Mouse (Mus musculus): ENCODE data around the gene Cadm1. TPM values are rescaled to one million over a fixed set of nuclear protein-coding genes. Genes with fewer than 3 reads are reported as not detected.

The Cadm1 gene
- total RNA-seq, 2 experiments from 2014 or later, result 230 to 269 TPM

DNA sequence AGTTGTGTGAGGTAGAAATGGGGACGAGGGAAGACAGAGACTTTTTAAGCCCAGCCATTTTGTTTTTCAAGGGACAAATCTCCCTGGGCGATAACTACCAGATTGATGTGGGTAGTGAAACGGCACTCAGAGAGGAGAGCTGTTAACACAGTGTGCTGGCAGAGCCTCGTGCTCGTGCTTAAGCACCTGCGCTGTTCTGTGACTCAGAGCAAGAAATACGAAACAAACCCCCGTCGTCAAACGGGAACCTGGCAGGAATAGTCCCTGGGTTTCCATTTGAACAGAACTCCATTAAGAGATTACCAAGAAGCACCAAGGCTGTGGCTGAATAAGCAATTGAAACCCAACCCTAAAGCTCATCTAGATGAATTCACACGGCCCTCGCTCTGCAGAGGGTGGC lies 225.1 kb downstream of the Cadm1 start:
- peak; percentile 60 to 66 for DNase-seq (ENCODE audit: extremely low spot score in 1 of 2, low spot score in 2 of 2)
- no peak overlapping the region for H3K4me3 ChIP-seq
- H3K27ac ChIP-seq, result peak overlapping the region; percentile 88
- no peak for TF ChIP-seq CTCF (IDR thresholded peaks at IDR 0.05)
- intact Hi-C loops (cut with DNase I), result loop anchor here (5.0 kb wide), 1 partner anchor 38 kb away; no protein-coding TSS in a partner anchor

GRCm38 (mm10) chr9:47757798-47758197 lies 227.8 kb downstream of the Cadm1 start:
- no peak overlapping the region for H3K4me3 ChIP-seq
- intact Hi-C loops (cut with DNase I), result loop anchor here (5.0 kb wide), 1 partner anchor 40 kb away; no protein-coding TSS in a partner anchor
- no peak for TF ChIP-seq CTCF (IDR thresholded peaks at IDR 0.05)
- DNase-seq (ENCODE audit: extremely low spot score in 1 of 2, low spot score in 2 of 2), result no peak
- no peak overlapping the region for H3K27ac ChIP-seq

- no peak for DNase-seq (ENCODE audit: extremely low spot score in 1 of 2, low spot score in 2 of 2)
- TF ChIP-seq CTCF (IDR thresholded peaks at IDR 0.05), result no peak
- Histone ChIP-seq H3K27ac (peak overlapping the region; percentile 7; the same call in 1 of the 2 replicates), H3K4me3 (no peak overlapping the region)
- intact Hi-C loops (cut with DNase I), result loop anchor here (5.0 kb wide), 1 partner anchor 41 kb away; no protein-coding TSS in a partner anchor
Observed at GRCm38 (mm10) chr9:47758320-47758719, 228.3 kb downstream of the Cadm1 start.

DNA sequence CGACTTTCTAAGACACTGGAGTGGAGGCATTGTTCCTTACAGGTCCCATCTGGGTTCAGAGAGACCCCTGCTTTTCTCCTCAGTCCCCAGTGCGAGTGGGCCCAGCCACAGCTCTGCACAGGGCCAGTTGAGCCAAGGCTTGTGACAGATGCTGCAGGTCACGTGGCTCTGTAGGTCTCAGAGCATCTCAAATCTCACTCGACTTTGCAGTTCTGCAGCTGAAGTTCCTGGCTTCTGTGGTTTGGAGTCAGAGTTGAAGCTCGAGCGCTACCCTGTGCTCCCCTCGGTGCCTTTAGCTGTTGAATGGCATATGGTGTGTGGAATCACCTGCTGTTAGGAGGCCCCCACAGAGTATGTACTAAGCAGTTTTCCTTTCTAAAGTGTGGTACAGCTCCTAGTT lies 229.8 kb downstream of the Cadm1 start:
- Histone ChIP-seq H3K27ac (peak overlapping the region; percentile 85), H3K4me3 (no peak overlapping the region)
- no peak for TF ChIP-seq CTCF (IDR thresholded peaks at IDR 0.05)
- no peak for DNase-seq (ENCODE audit: extremely low spot score in 1 of 2, low spot score in 2 of 2)
- intact Hi-C loops (cut with DNase I), result loop anchor here (2.0 to 5.0 kb wide), 2 partner anchors 43 to 313 kb away; no protein-coding TSS in a partner anchor

- DNase-seq (ENCODE audit: extremely low spot score in 1 of 2, low spot score in 2 of 2), result no peak
- intact Hi-C loops (cut with DNase I), result loop anchor here (2.0 kb wide), 1 partner anchor 311 kb away; no protein-coding TSS in a partner anchor
- Histone ChIP-seq H3K27ac (peak overlapping the region; percentile 85), H3K4me3 (no peak overlapping the region)
- TF ChIP-seq CTCF (IDR thresholded peaks at IDR 0.05), result no peak
Observed at GRCm38 (mm10) chr9:47761601-47762000, 231.6 kb downstream of the Cadm1 start.

DNA sequence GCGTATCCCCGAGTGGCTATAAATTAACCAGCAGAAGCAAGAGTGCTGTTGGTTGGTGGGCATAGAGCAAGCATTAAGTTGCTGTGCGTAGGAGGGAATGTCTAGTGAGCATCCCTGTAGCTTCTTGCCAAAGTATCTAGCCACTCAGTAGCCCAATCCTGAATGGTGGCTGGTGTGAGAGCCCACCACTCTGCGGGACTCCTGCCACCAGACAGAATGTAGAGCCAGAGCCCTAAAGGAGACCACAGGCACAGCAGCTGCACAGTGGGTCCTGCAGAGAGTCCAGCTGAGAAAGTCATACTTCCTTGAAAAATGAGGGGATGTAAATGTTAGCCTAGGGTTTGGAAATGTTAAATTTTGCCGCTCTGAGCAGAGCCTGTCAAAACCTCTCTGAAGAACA lies 232.9 kb downstream of the Cadm1 start:
- intact Hi-C loops (cut with DNase I), result no loop called here
- TF ChIP-seq CTCF (IDR thresholded peaks at IDR 0.05), result no peak
- Histone ChIP-seq H3K4me3 (no peak overlapping the region), H3K27ac (no peak overlapping the region; the same call in 1 of the 2 replicates)
- no peak for DNase-seq (ENCODE audit: extremely low spot score in 1 of 2, low spot score in 2 of 2)

DNA sequence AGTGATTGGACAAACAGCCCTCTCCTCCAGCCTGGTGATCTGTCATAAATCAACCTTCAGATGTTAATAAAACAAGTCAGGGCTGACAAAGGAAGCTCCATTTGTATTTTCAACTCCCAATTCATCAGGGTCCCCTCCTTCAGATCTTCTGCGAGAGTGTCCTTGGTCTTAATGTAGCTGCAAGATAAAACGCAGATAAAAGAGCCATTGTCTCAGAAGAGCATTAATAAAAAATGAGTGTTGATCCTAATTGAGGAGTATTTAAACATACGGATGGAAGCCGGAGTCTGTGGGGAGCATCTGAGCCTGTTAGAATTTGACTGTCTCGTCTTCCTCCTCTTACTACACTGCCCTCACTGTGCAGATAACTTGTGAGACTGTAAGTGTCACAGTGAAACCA lies 234.9 kb downstream of the Cadm1 start:
- no peak overlapping the region for H3K27ac ChIP-seq
- intact Hi-C loops (cut with DNase I), result no loop called here
- H3K4me3 ChIP-seq, result no peak overlapping the region
- no peak for DNase-seq (ENCODE audit: extremely low spot score in 1 of 2, low spot score in 2 of 2)
- no peak for TF ChIP-seq CTCF (IDR thresholded peaks at IDR 0.05)

GRCm38 (mm10) chr9:47765323-47765722 lies 235.3 kb downstream of the Cadm1 start:
- no peak for DNase-seq (ENCODE audit: extremely low spot score in 1 of 2, low spot score in 2 of 2)
- Histone ChIP-seq H3K4me3 (no peak overlapping the region), H3K27ac (no peak overlapping the region)
- TF ChIP-seq CTCF (IDR thresholded peaks at IDR 0.05), result no peak
- intact Hi-C loops (cut with DNase I), result no loop called here

GRCm38 (mm10) chr9:47766342-47766741 lies 236.4 kb downstream of the Cadm1 start:
- TF ChIP-seq CTCF (IDR thresholded peaks at IDR 0.05), result no peak
- no peak overlapping the region for H3K27ac ChIP-seq
- no peak overlapping the region for H3K4me3 ChIP-seq
- intact Hi-C loops (cut with DNase I), result no loop called here
- no peak for DNase-seq (ENCODE audit: extremely low spot score in 1 of 2, low spot score in 2 of 2)

GRCm38 (mm10) chr9:47770836-47771235 lies 240.9 kb downstream of the Cadm1 start:
- H3K27ac ChIP-seq, result peak overlapping the region; percentile 60; the same call in 1 of the 2 replicates
- intact Hi-C loops (cut with DNase I), result no loop called here
- H3K4me3 ChIP-seq, result no peak overlapping the region
- no peak for TF ChIP-seq CTCF (IDR thresholded peaks at IDR 0.05)
- DNase-seq (ENCODE audit: extremely low spot score in 1 of 2, low spot score in 2 of 2), result no peak

DNA sequence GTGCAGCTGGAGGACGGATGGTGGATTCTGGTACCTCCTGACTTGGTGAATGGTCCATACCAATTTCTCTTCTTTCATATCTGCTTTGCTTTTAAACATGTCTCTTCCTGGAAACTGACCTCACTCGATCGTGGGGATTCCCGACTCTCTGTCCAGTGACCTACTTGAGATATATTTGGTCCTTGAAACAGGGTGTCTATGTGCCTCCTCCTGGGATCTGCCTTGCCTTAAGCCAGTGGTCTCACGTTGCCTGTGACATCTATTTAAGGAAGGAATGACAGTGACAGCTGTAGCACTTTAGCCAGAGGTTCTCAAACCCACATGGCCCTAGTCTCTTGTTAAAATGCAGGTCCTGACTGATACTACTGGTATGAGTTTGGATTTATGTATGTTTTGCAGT lies 242.0 kb downstream of the Cadm1 start:
- intact Hi-C loops (cut with DNase I), result no loop called here
- no peak for DNase-seq (ENCODE audit: extremely low spot score in 1 of 2, low spot score in 2 of 2)
- Histone ChIP-seq H3K27ac (peak overlapping the region; percentile 44), H3K4me3 (no peak overlapping the region)
- TF ChIP-seq CTCF (IDR thresholded peaks at IDR 0.05), result no peak

- no peak overlapping the region for H3K27ac ChIP-seq
- DNase-seq (ENCODE audit: extremely low spot score in 1 of 2, low spot score in 2 of 2), result no peak
- no peak overlapping the region for H3K4me3 ChIP-seq
- intact Hi-C loops (cut with DNase I), result no loop called here
- TF ChIP-seq CTCF (IDR thresholded peaks at IDR 0.05), result no peak
Observed at GRCm38 (mm10) chr9:47772750-47773149, 242.8 kb downstream of the Cadm1 start.

Measured in left cerebral cortex, adult 2 months (tissue).